Mouse (Mus musculus) neutrophil, adult 65 days (primary cell): ENCODE data around the gene Cyp1b1. TPM values are rescaled to one million over a fixed set of nuclear protein-coding genes. Genes with fewer than 3 reads are reported as not detected.

ENCODE experiments used
- total RNA-seq: library from RNA; stranded (reverse); gene quantifications from 2 replicates; pipeline ENCODE4 v1.2.4, GENCODE M21; 2023

Gene Cyp1b1
- total RNA-seq = 0.16 TPM in 1 of 2 replicates, not detected in the other

DNA sequence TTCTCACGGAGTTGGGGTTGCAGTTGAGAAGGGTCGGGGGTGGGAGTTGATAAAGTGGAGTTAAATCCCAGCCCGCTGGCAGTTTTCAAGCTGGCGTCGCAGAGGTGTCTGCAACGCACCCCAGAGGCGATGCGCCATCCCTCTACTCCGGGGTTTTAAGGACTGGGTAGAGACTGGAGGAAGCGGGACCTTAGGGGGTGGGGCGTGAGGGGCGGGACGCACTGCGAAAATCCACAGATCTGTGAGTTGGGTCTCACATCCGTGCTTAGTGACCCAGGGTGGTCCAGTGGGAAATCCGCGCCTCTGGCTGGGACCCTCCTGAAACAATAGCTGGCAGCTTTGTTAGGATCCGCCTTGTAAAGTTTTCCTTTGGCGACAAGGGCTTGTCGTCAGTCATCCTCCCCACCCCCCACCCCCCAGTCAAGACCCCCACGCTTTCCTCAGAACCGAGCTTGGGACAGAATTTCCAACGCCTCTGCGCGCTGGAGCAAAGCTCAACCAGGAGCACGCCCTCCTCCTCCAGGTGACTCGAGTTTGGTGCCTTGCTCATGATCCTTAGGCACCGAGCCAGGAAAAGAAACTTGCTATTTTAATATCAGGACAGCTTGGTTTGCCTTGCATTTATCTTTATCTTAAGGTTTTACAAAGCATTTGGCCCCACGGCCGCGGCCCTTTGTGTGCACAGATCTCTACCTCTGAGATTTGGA, at the start of gene Cyp1b1:
Gene Cyp1b1, minus strand, starts transcription at position 131 of the 707 bp plus-strand sequence.

Other genes starting within 250 kb of the Cyp1b1 start
- 1.2 and 1.6 TPM in 2 replicates for gene Rmdn2, start 103.2 kb downstream of the Cyp1b1 start, total RNA-seq
- 33.6 and 41.4 TPM in 2 replicates for gene Atl2, start 181.1 kb upstream of the Cyp1b1 start, total RNA-seq